Comparison of ENCODE assay signal across 8 mouse cellular contexts in genomic region chr4:137488571-137489303, GRCm38 (mm10). TPM values are rescaled to one million over a fixed set of nuclear protein-coding genes. Genes with fewer than 3 reads are reported as not detected.
DNase-seq lines count a peak whose midpoint lies in the region; ATAC-seq and TF ChIP-seq lines count a peak whose summit lies in the region.

No protein-coding gene starts in this region.

- TF ChIP-seq POLR2A in limb, embryonic 14.5 days (IDR thresholded peaks at IDR 0.05; ENCODE audit: borderline replicate concordance, extremely low read depth, insufficient read depth, insufficient read length) = no peak

- 12% methylated on average over 12 of the region's 12 CpGs for WGBS in forebrain, embryonic 14.5 days
- WGBS in limb, embryonic 14.5 days = 18% methylated on average over 12 of the region's 12 CpGs
- WGBS in stomach, embryonic 14.5 days = 12% methylated on average over 12 of the region's 12 CpGs

- no peaks in the 10 kb centered on the region for H3K36me3 ChIP-seq in forebrain, embryonic 14.5 days (ENCODE audit: control insufficient read depth, insufficient read depth, low read length)
- H3K36me3 ChIP-seq in limb, embryonic 14.5 days (ENCODE audit: control insufficient read depth, insufficient read depth, low read length) = peaks cover 3% of the 10 kb centered on the region; the same call in 1 of the 2 replicates
- no peaks in the 10 kb centered on the region for H3K36me3 ChIP-seq in stomach, embryonic 14.5 days (ENCODE audit: control insufficient read depth, insufficient read depth, low read length)

- H3K27ac ChIP-seq in forebrain, embryonic 14.5 days (ENCODE audit: low read depth, low read length) = peak overlapping the region; percentile 10; the same call in 1 of the 2 replicates
- peak overlapping the region; percentile 81 for H3K27ac ChIP-seq in limb, embryonic 14.5 days (replicated peaks; ENCODE audit: low read depth, low read length)
- peak overlapping the region; percentile 96 for H3K27ac ChIP-seq in stomach, embryonic 14.5 days (ENCODE audit: low read length)

- H3K4me1 ChIP-seq in forebrain, embryonic 14.5 days (ENCODE audit: control insufficient read depth, insufficient read depth, low read length) = peaks cover 30% of the 10 kb centered on the region
- H3K4me1 ChIP-seq in limb, embryonic 14.5 days (ENCODE audit: control insufficient read depth, insufficient read depth, low read length) = peaks cover 64% of the 10 kb centered on the region
- peaks cover 61% of the 10 kb centered on the region for H3K4me1 ChIP-seq in stomach, embryonic 14.5 days (ENCODE audit: control insufficient read depth, insufficient read depth, low read length)

- H3K4me2 ChIP-seq in forebrain, embryonic 14.5 days (ENCODE audit: low read length) = no peak overlapping the region
- H3K4me2 ChIP-seq in limb, embryonic 14.5 days (replicated peaks; ENCODE audit: low read depth, low read length, severe bottlenecking) = peak overlapping the region; percentile 27; the same call in 1 of the 2 replicates
- H3K4me2 ChIP-seq in stomach, embryonic 14.5 days (replicated peaks; ENCODE audit: low read depth, low read length) = peak overlapping the region; percentile 29

- H3K9me3 ChIP-seq in forebrain, embryonic 14.5 days (replicated peaks; ENCODE audit: control insufficient read depth, low read length) = no peaks in the 10 kb centered on the region
- H3K9me3 ChIP-seq in limb, embryonic 14.5 days (ENCODE audit: control insufficient read depth, low read length) = no peaks in the 10 kb centered on the region
- no peaks in the 10 kb centered on the region for H3K9me3 ChIP-seq in stomach, embryonic 14.5 days (ENCODE audit: control insufficient read depth, low read depth, low read length)

- no peaks in the 10 kb centered on the region for H3K27me3 ChIP-seq in forebrain, embryonic 14.5 days (replicated peaks; ENCODE audit: control insufficient read depth, insufficient read depth, low read length)
- H3K27me3 ChIP-seq in limb, embryonic 14.5 days (ENCODE audit: control insufficient read depth, insufficient read depth, low read length) = no peaks in the 10 kb centered on the region
- no peaks in the 10 kb centered on the region for H3K27me3 ChIP-seq in stomach, embryonic 14.5 days (ENCODE audit: control insufficient read depth, insufficient read depth, low read length)

- no peak overlapping the region for H3K9ac ChIP-seq in forebrain, embryonic 14.5 days (ENCODE audit: low read length)
- peak overlapping the region; percentile 5; the same call in 1 of the 2 replicates for H3K9ac ChIP-seq in limb, embryonic 14.5 days (ENCODE audit: low read depth, low read length, severe bottlenecking)
- no peak overlapping the region for H3K9ac ChIP-seq in stomach, embryonic 14.5 days (replicated peaks; ENCODE audit: low read depth, low read length)

- ATAC-seq in forebrain, embryonic 14.5 days = peak; percentile 48
- peak; percentile 71 for ATAC-seq in limb, embryonic 14.5 days (ENCODE audit: low FRiP score, low read depth)
- ATAC-seq in stomach, embryonic 14.5 days (ENCODE audit: insufficient number of reproducible peaks, insufficient read depth, low FRiP score, low read depth) = peak; percentile 78

- peak; percentile 63 for DNase-seq in urinary bladder, postnatal 14 days (ENCODE audit: low spot score)
- no peak for DNase-seq in urinary bladder, postnatal 10 days (ENCODE audit: low spot score)
- peak; percentile 56 for DNase-seq in forebrain, embryonic 14.5 days (ENCODE audit: low spot score)
- peak; percentile 92 for DNase-seq in heart, postnatal 4 days
- peak; percentile 70 for DNase-seq in limb, embryonic 14.5 days (ENCODE audit: low spot score)
- DNase-seq in layer of hippocampus, adult 11-12 months (ENCODE audit: low spot score) = no peak
- no peak for DNase-seq in spleen, postnatal 4 days (ENCODE audit: low spot score in 2 of 2)

- H3K4me3 ChIP-seq in forebrain, embryonic 14.5 days (ENCODE audit: low read depth, low read length) = no peak overlapping the region
- H3K4me3 ChIP-seq in limb, embryonic 14.5 days (replicated peaks; ENCODE audit: low read length) = no peak overlapping the region
- H3K4me3 ChIP-seq in stomach, embryonic 14.5 days (ENCODE audit: low read depth, low read length) = no peak overlapping the region

RNA-seq across cellular contexts. Expression of gene Hspg2, which starts 20.2 kb away (rescaled TPM):
- polyA plus RNA-seq in forebrain, embryonic 14.5 days (2014; fragmentation: Nextera tagmentation; extraction: Ambion mirVana) = 4.0 and 4.7 TPM in 2 replicates
- total RNA-seq in heart, postnatal 4 days (2021) = 100 to 1,000 TPM; 467 to 506 TPM
- polyA plus RNA-seq in limb, embryonic 14.5 days (2012; rRNA removed) = 97.4 and 126 TPM in 2 replicates
- polyA plus RNA-seq in limb, embryonic 14.5 days (2014; fragmentation: Nextera tagmentation; extraction: Ambion mirVana) = 65.6 and 68.4 TPM in 2 replicates
- polyA plus RNA-seq in stomach, embryonic 14.5 days (2014; fragmentation: Nextera tagmentation; extraction: Ambion mirVana) = 42.6 and 44.1 TPM in 2 replicates

RNA-seq across cellular contexts. Expression of gene 1700013G24Rik, which starts 35.7 kb away (rescaled TPM):
- not detected in 2 replicates for polyA plus RNA-seq in forebrain, embryonic 14.5 days (2014; fragmentation: Nextera tagmentation; extraction: Ambion mirVana)
- total RNA-seq in heart, postnatal 4 days (2021) = not detected
- 0.23 and 0.26 TPM in 2 replicates for polyA plus RNA-seq in limb, embryonic 14.5 days (2012; rRNA removed)
- 0.30 TPM in 1 of 2 replicates, not detected in the other for polyA plus RNA-seq in limb, embryonic 14.5 days (2014; fragmentation: Nextera tagmentation; extraction: Ambion mirVana)
- not detected in 2 replicates for polyA plus RNA-seq in stomach, embryonic 14.5 days (2014; fragmentation: Nextera tagmentation; extraction: Ambion mirVana)

RNA-seq across cellular contexts. Expression of gene Cela3b, which starts 58.4 kb away (rescaled TPM):
- polyA plus RNA-seq in forebrain, embryonic 14.5 days (2014; fragmentation: Nextera tagmentation; extraction: Ambion mirVana) = not detected in 2 replicates
- total RNA-seq in heart, postnatal 4 days (2021) = not detected
- polyA plus RNA-seq in limb, embryonic 14.5 days (2012; rRNA removed) = 0.29 and 0.55 TPM in 2 replicates
- polyA plus RNA-seq in limb, embryonic 14.5 days (2014; fragmentation: Nextera tagmentation; extraction: Ambion mirVana) = 0.28 TPM in 1 of 2 replicates, not detected in the other
- polyA plus RNA-seq in stomach, embryonic 14.5 days (2014; fragmentation: Nextera tagmentation; extraction: Ambion mirVana) = 1.0 TPM in 1 of 2 replicates, not detected in the other

Comparison
In these comparisons a context has a peak if more than half of its experiments do, and no peak if none do; other contexts are left out.
1. DNase-seq: peak in urinary bladder, postnatal 14 days (single experiment), forebrain, embryonic 14.5 days (single experiment), heart, postnatal 4 days (single experiment) and limb, embryonic 14.5 days (single experiment); none in urinary bladder, postnatal 10 days (single experiment), layer of hippocampus, adult 11-12 months (single experiment) and spleen, postnatal 4 days (0 of 2).
2. H3K27ac ChIP-seq: peak in every context shown above with its lines; median percentile 96 in stomach, embryonic 14.5 days; 81 in limb, embryonic 14.5 days; 10 in forebrain, embryonic 14.5 days.
3. Peak in every context shown above with its lines, with median percentiles within 50 percentile points of each other: ATAC-seq.